Mouse (Mus musculus): ENCODE measurements around the gene Gm4340.
"Not testable (repeated sequence)": the region's sequence is repeated elsewhere in the genome, so short reads cannot be mapped to it uniquely, and the experiment has no call there.

Gene Gm4340

GRCm38 (mm10) chr10:104193742-104194141, at the start of gene Gm4340:
Gm4340 (plus strand) TSS chr10:104194042.
- not testable (repeated sequence) for DNase-seq

GRCm38 (mm10) chr10:104151197-104151596, 42.6 kb upstream of the Gm4340 start, which contains the start of gene Gm6763:
Gm6763 (plus strand) TSS chr10:104151497.
- not testable (repeated sequence) for DNase-seq

GRCm38 (mm10) chr10:104159706-104160105, 34.1 kb upstream of the Gm4340 start, which contains the start of gene Gm8764:
Gm8764 (plus strand) TSS chr10:104160006.
- DNase-seq = not testable (repeated sequence)

GRCm38 (mm10) chr10:104168215-104168614, 25.6 kb upstream of the Gm4340 start, which contains the start of gene Gm21304:
Gm21304 (plus strand) TSS chr10:104168515.
- DNase-seq = not testable (repeated sequence)

- not testable (repeated sequence) for DNase-seq
These were observed 17.1 kb upstream of the Gm4340 start, which contains the start of gene Gm21312 for GRCm38 (mm10) chr10:104176724-104177123. Gm21312 (plus strand) TSS chr10:104177024.

- DNase-seq = not testable (repeated sequence)
These were observed 8.6 kb upstream of the Gm4340 start, which contains the start of gene Gm20765 for GRCm38 (mm10) chr10:104185233-104185632. Gm20765 (plus strand) TSS chr10:104185533.

- no peak for DNase-seq
These were observed 15.8 kb downstream of the Gm4340 start for GRCm38 (mm10) chr10:104209655-104210054.

GRCm38 (mm10) chr10:104210268-104210990, 16.6 kb downstream of the Gm4340 start:
- DNase-seq = no peak

GRCm38 (mm10) chr10:104214527-104214926, 20.7 kb downstream of the Gm4340 start:
- no peak for DNase-seq

GRCm38 (mm10) chr10:104220303-104221021, 26.6 kb downstream of the Gm4340 start:
- DNase-seq = no peak
